Mouse (Mus musculus): ENCODE results near the gene Htr1d. TPM values are rescaled to one million over a fixed set of nuclear protein-coding genes. Genes with fewer than 3 reads are reported as not detected.
A peak's percentile ranks its signal among the peaks of the same experiment; 100 is the strongest.

Htr1d gene
- polyA plus RNA-seq, 1 experiment from 2014 or later = 0.37 TPM

- 14% methylated on average over 10 of the region's 10 CpGs for WGBS
- H3K9ac ChIP-seq = no peak overlapping the region
Measured at GRCm38 (mm10) chr4:136454850-136455260, 31.5 kb downstream of the Htr1d start.

GRCm38 (mm10) chr4:136456516-136457218 lies 33.3 kb downstream of the Htr1d start:
- H3K4me1 ChIP-seq = peaks cover 5% of the 10 kb centered on the region
- no peak overlapping the region for H3K9ac ChIP-seq
- ATAC-seq = no peak
- H3K4me3 ChIP-seq = no peak overlapping the region
- H3K27me3 ChIP-seq = peaks cover 10% of the 10 kb centered on the region
- H3K36me3 ChIP-seq (ENCODE audit: poor library complexity, severe bottlenecking) = no peaks in the 10 kb centered on the region
- no peaks in the 10 kb centered on the region for H3K9me3 ChIP-seq (replicated peaks)
- H3K4me2 ChIP-seq = no peak overlapping the region
- 88% methylated on average over 6 of the region's 6 CpGs for WGBS
- no peak overlapping the region for H3K27ac ChIP-seq

More at GRCm38 (mm10) chr4:136454850-136455260, 31.5 kb downstream of the Htr1d start:
- no peak overlapping the region for H3K27ac ChIP-seq
- H3K4me3 ChIP-seq = no peak overlapping the region
- H3K4me1 ChIP-seq = 0 out of 2 replicates have a peak, but pooled peaks cover 4% of the 10 kb centered on the region
- H3K9me3 ChIP-seq (replicated peaks) = no peaks in the 10 kb centered on the region
- no peaks in the 10 kb centered on the region for H3K36me3 ChIP-seq (ENCODE audit: poor library complexity, severe bottlenecking)
- peak overlapping the region; percentile 30; the same call in 1 of the 2 replicates for H3K4me2 ChIP-seq
- 0 out of 2 replicates have a peak, but pooled peaks have one; percentile 27 for ATAC-seq
- H3K27me3 ChIP-seq = no peaks in the 10 kb centered on the region; the same call in 1 of the 2 replicates

- WGBS = 79% methylated on average over 7 of the region's 7 CpGs
- H3K27ac ChIP-seq = no peak overlapping the region
- peaks cover 22% of the 10 kb centered on the region for H3K27me3 ChIP-seq
- no peak overlapping the region for H3K4me2 ChIP-seq
- no peaks in the 10 kb centered on the region for H3K36me3 ChIP-seq (ENCODE audit: poor library complexity, severe bottlenecking)
- H3K9ac ChIP-seq = no peak overlapping the region
- H3K4me1 ChIP-seq = peaks cover 21% of the 10 kb centered on the region
- no peak overlapping the region for H3K4me3 ChIP-seq
- no peaks in the 10 kb centered on the region for H3K9me3 ChIP-seq (replicated peaks)
- no peak for ATAC-seq
Measured at GRCm38 (mm10) chr4:136458276-136458675, 35.0 kb downstream of the Htr1d start.

- no peak for ATAC-seq
- no peaks in the 10 kb centered on the region for H3K36me3 ChIP-seq (ENCODE audit: poor library complexity, severe bottlenecking)
- 68% methylated on average over 12 of the region's 12 CpGs for WGBS
- no peak overlapping the region for H3K9ac ChIP-seq
- H3K9me3 ChIP-seq (replicated peaks) = no peaks in the 10 kb centered on the region
- H3K27me3 ChIP-seq = peaks cover 31% of the 10 kb centered on the region
- no peak overlapping the region for H3K4me3 ChIP-seq
- no peak overlapping the region for H3K4me2 ChIP-seq
- no peak overlapping the region for H3K27ac ChIP-seq
- H3K4me1 ChIP-seq = peaks cover 26% of the 10 kb centered on the region
Measured at GRCm38 (mm10) chr4:136459210-136459609, 35.9 kb downstream of the Htr1d start.

GRCm38 (mm10) chr4:136461206-136461605 lies 37.9 kb downstream of the Htr1d start:
- Histone ChIP-seq H3K9me3 (replicated peaks) (no peaks in the 10 kb centered on the region), H3K4me2 (no peak overlapping the region), H3K4me3 (no peak overlapping the region), H3K27me3 (peaks cover 41% of the 10 kb centered on the region), H3K36me3 (ENCODE audit: poor library complexity, severe bottlenecking) (no peaks in the 10 kb centered on the region), H3K4me1 (peaks cover 25% of the 10 kb centered on the region), H3K9ac (no peak overlapping the region), H3K27ac (no peak overlapping the region)
- 31% methylated on average over 4 of the region's 4 CpGs for WGBS
- ATAC-seq = no peak

- peaks cover 41% of the 10 kb centered on the region for H3K27me3 ChIP-seq
- H3K4me3 ChIP-seq = peak overlapping the region; percentile 65
- no peaks in the 10 kb centered on the region for H3K36me3 ChIP-seq (ENCODE audit: poor library complexity, severe bottlenecking)
- H3K4me1 ChIP-seq = peaks cover 28% of the 10 kb centered on the region
- WGBS = 8% methylated on average over 6 of the region's 6 CpGs
- peak overlapping the region; percentile 79 for H3K9ac ChIP-seq
- no peak overlapping the region for H3K27ac ChIP-seq
- no peaks in the 10 kb centered on the region for H3K9me3 ChIP-seq (replicated peaks)
- 0 out of 2 replicates have a peak, but pooled peaks have one; percentile 8 for ATAC-seq
- H3K4me2 ChIP-seq = peak overlapping the region; percentile 99
Measured at GRCm38 (mm10) chr4:136461761-136462085, 38.4 kb downstream of the Htr1d start.

- H3K9ac ChIP-seq = peak within 1 kb of the TSS; percentile 79
- no peaks in the 10 kb centered on the region for H3K36me3 ChIP-seq (ENCODE audit: poor library complexity, severe bottlenecking)
- peaks cover 41% of the 10 kb centered on the region for H3K27me3 ChIP-seq
- under 1% methylated on average over 58 of the region's 64 CpGs for WGBS
- H3K4me3 ChIP-seq = peak within 1 kb of the TSS; percentile 65
- H3K4me1 ChIP-seq = peaks cover 28% of the 10 kb centered on the region
- peak within 1 kb of the TSS; percentile 99 for H3K4me2 ChIP-seq
- peak; percentile 75 for ATAC-seq
- H3K9me3 ChIP-seq (replicated peaks) = no peaks in the 10 kb centered on the region
- H3K27ac ChIP-seq = no peak within 1 kb of the TSS
Measured at GRCm38 (mm10) chr4:136462086-136462838, 38.9 kb downstream of the Htr1d start, which contains the start of gene 6030445D17Rik. Gene 6030445D17Rik (plus strand): TSS chr4:136462250.

- peak overlapping the region; percentile 99 for H3K4me2 ChIP-seq
- peaks cover 41% of the 10 kb centered on the region for H3K27me3 ChIP-seq
- peaks cover 28% of the 10 kb centered on the region for H3K4me1 ChIP-seq
- peak overlapping the region; percentile 79 for H3K9ac ChIP-seq
- H3K9me3 ChIP-seq (replicated peaks) = no peaks in the 10 kb centered on the region
- 0% methylated on average over 8 of the region's 8 CpGs for WGBS
- peak; percentile 68 for ATAC-seq
- no peaks in the 10 kb centered on the region for H3K36me3 ChIP-seq (ENCODE audit: poor library complexity, severe bottlenecking)
- peak overlapping the region; percentile 65 for H3K4me3 ChIP-seq
- no peak overlapping the region for H3K27ac ChIP-seq
Measured at GRCm38 (mm10) chr4:136462839-136463178, 39.5 kb downstream of the Htr1d start.

GRCm38 (mm10) chr4:136463436-136463835 lies 40.1 kb downstream of the Htr1d start:
- H3K4me2 ChIP-seq = peak overlapping the region; percentile 99
- no peak for ATAC-seq
- no peak overlapping the region for H3K27ac ChIP-seq
- H3K36me3 ChIP-seq (ENCODE audit: poor library complexity, severe bottlenecking) = no peaks in the 10 kb centered on the region
- peaks cover 41% of the 10 kb centered on the region for H3K27me3 ChIP-seq
- peaks cover 28% of the 10 kb centered on the region for H3K4me1 ChIP-seq
- no peak overlapping the region for H3K9ac ChIP-seq
- 16% methylated on average over 9 of the region's 9 CpGs for WGBS
- H3K4me3 ChIP-seq = peak overlapping the region; percentile 65
- no peaks in the 10 kb centered on the region for H3K9me3 ChIP-seq (replicated peaks)

- Histone ChIP-seq H3K36me3 (ENCODE audit: poor library complexity, severe bottlenecking) (no peaks in the 10 kb centered on the region), H3K27me3 (peaks cover 36% of the 10 kb centered on the region), H3K4me3 (no peak overlapping the region), H3K4me1 (peaks cover 33% of the 10 kb centered on the region), H3K9me3 (replicated peaks) (no peaks in the 10 kb centered on the region), H3K27ac (no peak overlapping the region), H3K4me2 (no peak overlapping the region), H3K9ac (no peak overlapping the region)
- 55% methylated on average over 4 of the region's 4 CpGs for WGBS
- ATAC-seq = no peak
Measured at GRCm38 (mm10) chr4:136466226-136466625, 42.9 kb downstream of the Htr1d start.

- Histone ChIP-seq H3K4me1 (peaks cover 25% of the 10 kb centered on the region), H3K9ac (no peak overlapping the region), H3K27ac (peak overlapping the region; percentile 96; the same call in 1 of the 2 replicates), H3K4me3 (no peak overlapping the region), H3K4me2 (0 out of 2 replicates have a peak overlapping the region, but pooled peaks have one; percentile 69), H3K27me3 (peaks cover 15% of the 10 kb centered on the region), H3K9me3 (replicated peaks) (no peaks in the 10 kb centered on the region), H3K36me3 (ENCODE audit: poor library complexity, severe bottlenecking) (no peaks in the 10 kb centered on the region)
- ATAC-seq = no peak; the same call in 1 of the 2 replicates
- WGBS = 77% methylated on average over 14 of the region's 14 CpGs
Measured at GRCm38 (mm10) chr4:136468553-136469327, 45.4 kb downstream of the Htr1d start.

All from forebrain, embryonic 13.5 days (tissue).